Mouse (Mus musculus): Measurements from ENCODE around the gene Tns3. TPM values are rescaled to one million over a fixed set of nuclear protein-coding genes. Genes with fewer than 3 reads are reported as not detected.

Gene Tns3
- polyA plus RNA-seq, 1 experiment from 2014 or later, result 49.6 TPM

DNA sequence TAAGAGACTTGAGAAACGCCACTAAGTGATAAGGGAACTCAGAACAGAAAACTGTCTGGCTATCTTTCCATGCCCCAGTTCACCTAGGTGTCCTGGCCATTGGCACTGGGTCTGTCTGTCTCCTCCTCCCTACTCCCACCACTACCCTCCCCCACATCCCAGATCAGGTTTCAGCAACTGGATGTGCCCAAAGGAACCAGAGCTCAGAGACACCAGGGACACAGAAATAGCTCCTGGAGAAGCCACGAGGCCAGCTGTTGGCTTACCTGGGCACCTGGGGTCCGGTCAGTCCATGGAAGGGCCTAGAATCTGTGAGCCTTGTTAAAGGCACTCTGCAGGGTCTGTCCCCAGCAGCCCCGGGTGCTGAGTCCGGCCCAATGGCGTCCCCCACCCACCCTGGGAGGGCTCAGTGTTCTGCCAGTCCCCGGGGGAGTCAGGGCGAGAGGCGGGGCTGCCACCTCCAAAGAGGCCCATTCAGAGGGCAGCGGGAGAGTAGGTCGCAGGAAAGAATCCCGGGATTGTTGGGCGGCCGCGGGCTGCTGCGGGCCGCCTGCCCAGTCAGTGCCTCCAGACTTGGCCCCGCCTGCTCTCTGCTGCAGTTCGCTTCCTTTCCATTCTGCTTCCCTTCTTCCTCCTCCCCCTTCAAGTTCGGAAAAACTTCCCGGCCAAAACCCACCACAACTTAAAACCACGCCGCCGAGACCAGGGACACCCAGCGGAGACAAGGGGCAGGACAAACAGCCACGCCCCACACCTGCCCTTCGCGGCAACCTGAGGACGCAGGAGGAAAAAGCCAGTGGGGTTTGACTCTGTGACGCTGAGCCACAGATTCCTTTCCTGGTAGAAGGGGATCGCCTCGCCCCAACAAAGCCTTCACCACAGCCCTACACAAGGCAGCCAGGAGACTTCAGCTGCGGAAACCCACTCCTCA is 195.9 kb downstream of the Tns3 start:
- H3K36me3 ChIP-seq, result peaks cover 55% of the 10 kb centered on the region
- H3K27ac ChIP-seq, result peak overlapping the region; percentile 95
- H3K9ac ChIP-seq (replicated peaks), result peak overlapping the region; percentile 63
- peak overlapping the region; percentile 44 for H3K4me3 ChIP-seq (replicated peaks)
- peak overlapping the region; percentile 75 for H3K4me2 ChIP-seq
- H3K27me3 ChIP-seq, result no peaks in the 10 kb centered on the region
- ATAC-seq (ENCODE audit: insufficient number of reproducible peaks, insufficient read depth, low FRiP score, low TSS enrichment, low read depth), result peak; percentile 84
- peaks cover 48% of the 10 kb centered on the region for H3K4me1 ChIP-seq (replicated peaks)
- no peaks in the 10 kb centered on the region for H3K9me3 ChIP-seq
- WGBS, result 1% methylated on average over 33 of the region's 33 CpGs

DNA sequence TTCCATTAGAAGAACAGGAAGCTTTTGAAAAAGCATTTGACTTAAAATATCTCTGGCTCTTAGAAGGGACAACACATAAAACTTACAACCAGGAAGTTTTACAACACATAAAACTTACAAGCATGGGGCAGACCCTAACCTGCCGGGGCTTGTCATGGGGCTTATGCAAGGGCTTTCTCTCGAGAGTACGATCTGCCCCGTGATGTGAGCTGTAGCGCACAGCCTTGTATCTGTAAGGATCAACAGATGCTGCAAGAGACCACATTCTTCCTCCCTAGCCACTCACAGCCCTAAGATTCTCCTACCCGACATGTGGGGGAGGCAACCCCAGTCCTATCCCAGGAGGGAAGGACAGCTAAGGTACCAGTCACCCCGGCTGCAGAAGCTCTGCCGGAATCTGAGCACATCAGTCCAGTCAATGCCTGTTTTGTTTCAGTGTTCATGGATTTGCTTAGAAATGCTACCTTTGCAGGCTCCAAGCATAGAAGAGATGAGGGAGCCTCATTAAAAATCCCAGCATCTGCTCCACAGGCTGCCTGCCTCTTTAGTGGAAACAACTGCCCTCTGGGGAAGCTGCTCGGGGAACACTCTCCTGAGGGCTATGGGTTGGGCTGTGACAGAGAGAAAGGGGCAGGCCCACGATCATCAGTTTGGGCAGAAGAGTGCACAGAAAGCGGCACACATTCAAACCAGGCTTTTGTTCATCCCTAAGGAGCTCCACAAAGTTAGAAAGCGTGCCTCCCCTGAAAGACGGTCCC is 196.8 kb downstream of the Tns3 start:
- 0 out of 2 replicates have a peak, but pooled peaks have one; percentile 21 for ATAC-seq (ENCODE audit: insufficient number of reproducible peaks, insufficient read depth, low FRiP score, low TSS enrichment, low read depth)
- no peaks in the 10 kb centered on the region for H3K27me3 ChIP-seq
- H3K9me3 ChIP-seq, result no peaks in the 10 kb centered on the region
- WGBS, result 13% methylated on average over 13 of the region's 13 CpGs
- peak overlapping the region; percentile 63 for H3K9ac ChIP-seq (replicated peaks)
- H3K36me3 ChIP-seq, result peaks cover 57% of the 10 kb centered on the region
- peak overlapping the region; percentile 44 for H3K4me3 ChIP-seq (replicated peaks)
- peak overlapping the region; percentile 75 for H3K4me2 ChIP-seq
- H3K4me1 ChIP-seq (replicated peaks), result peaks cover 48% of the 10 kb centered on the region
- peak overlapping the region; percentile 95 for H3K27ac ChIP-seq

DNA sequence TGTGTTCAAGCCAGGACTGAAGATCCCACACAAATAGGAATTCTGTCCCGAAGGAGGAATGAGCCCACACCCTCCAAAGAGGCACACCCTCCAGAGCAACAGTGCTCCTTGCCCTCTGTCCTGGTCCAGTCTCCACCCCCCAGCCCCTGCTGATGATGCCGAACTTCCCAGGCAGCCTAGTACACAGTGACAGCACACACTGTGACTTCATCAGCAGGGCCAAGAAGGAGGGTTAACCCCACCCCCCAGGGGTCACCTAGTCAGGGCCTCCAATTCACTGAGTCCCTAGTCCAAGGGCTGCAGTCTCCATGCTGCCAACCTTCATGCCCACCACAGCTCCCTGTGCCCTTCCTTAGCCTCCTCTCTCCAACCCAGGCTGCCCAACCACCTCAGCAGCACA is 200.5 kb downstream of the Tns3 start:
- no peaks in the 10 kb centered on the region for H3K27me3 ChIP-seq
- H3K4me2 ChIP-seq, result no peak overlapping the region
- H3K9me3 ChIP-seq, result no peaks in the 10 kb centered on the region
- WGBS, result 85% methylated on average over 2 of the region's 2 CpGs
- ATAC-seq (ENCODE audit: insufficient number of reproducible peaks, insufficient read depth, low FRiP score, low TSS enrichment, low read depth), result no peak
- H3K4me1 ChIP-seq (replicated peaks), result peaks cover 30% of the 10 kb centered on the region
- H3K4me3 ChIP-seq (replicated peaks), result no peak overlapping the region
- H3K36me3 ChIP-seq, result peaks cover 66% of the 10 kb centered on the region
- H3K27ac ChIP-seq, result no peak overlapping the region
- H3K9ac ChIP-seq (replicated peaks), result no peak overlapping the region

GRCm38 (mm10) chr11:8462827-8463405 is 201.4 kb downstream of the Tns3 start:
- H3K36me3 ChIP-seq, result peaks cover 71% of the 10 kb centered on the region
- ATAC-seq (ENCODE audit: insufficient number of reproducible peaks, insufficient read depth, low FRiP score, low TSS enrichment, low read depth), result no peak
- no peak overlapping the region for H3K4me2 ChIP-seq
- no peak overlapping the region for H3K9ac ChIP-seq (replicated peaks)
- H3K4me1 ChIP-seq (replicated peaks), result peaks cover 29% of the 10 kb centered on the region
- WGBS, result 97% methylated on average over 3 of the region's 3 CpGs
- no peak overlapping the region for H3K27ac ChIP-seq
- no peaks in the 10 kb centered on the region for H3K27me3 ChIP-seq
- no peaks in the 10 kb centered on the region for H3K9me3 ChIP-seq
- no peak overlapping the region for H3K4me3 ChIP-seq (replicated peaks)

DNA sequence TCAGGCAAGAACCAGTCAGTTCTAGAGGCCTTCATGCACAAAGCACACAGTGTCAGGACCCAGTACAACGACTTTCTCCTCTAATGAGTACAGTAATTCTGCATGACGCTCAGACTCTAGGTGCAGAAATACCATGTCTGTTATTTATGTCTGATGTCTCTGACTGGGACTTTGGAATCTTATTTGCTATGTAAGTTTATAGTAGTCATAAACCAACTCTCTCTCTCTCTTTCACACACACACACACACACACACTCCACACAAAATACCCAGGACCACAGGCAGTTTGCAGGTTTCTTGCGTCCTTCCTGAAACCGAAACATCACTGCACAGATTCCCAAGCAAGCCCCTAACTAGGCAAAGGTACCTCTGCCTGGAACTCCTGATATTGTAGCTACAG is 203.5 kb downstream of the Tns3 start:
- Histone ChIP-seq H3K9me3 (no peaks in the 10 kb centered on the region), H3K4me2 (no peak overlapping the region), H3K4me1 (replicated peaks) (peaks cover 25% of the 10 kb centered on the region), H3K27ac (no peak overlapping the region), H3K9ac (replicated peaks) (no peak overlapping the region), H3K27me3 (no peaks in the 10 kb centered on the region), H3K4me3 (replicated peaks) (no peak overlapping the region), H3K36me3 (peaks cover 77% of the 10 kb centered on the region)
- WGBS, result 85% methylated on average over 4 of the region's 4 CpGs
- no peak for ATAC-seq (ENCODE audit: insufficient number of reproducible peaks, insufficient read depth, low FRiP score, low TSS enrichment, low read depth)

DNA sequence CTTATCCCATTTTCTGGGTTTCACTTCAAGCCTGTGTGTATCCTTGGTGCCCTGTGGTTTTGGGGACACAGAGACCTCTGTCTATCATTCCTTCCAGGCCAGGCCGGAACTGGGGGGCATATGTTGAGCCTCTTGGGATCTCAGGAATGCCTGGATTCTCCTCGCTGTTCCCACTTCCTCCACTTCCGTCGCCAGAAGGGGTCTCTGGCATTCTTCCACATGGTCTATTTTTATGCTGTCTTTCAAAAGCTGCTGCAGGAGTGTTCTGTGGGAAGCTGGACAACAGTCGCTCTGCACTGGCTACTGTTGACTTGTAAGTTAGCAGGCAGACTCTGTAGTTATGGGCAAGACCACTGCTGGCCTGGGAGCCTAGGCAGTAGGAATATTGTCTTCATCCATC is 206.4 kb downstream of the Tns3 start:
- no peak for ATAC-seq (ENCODE audit: insufficient number of reproducible peaks, insufficient read depth, low FRiP score, low TSS enrichment, low read depth)
- Histone ChIP-seq H3K9me3 (no peaks in the 10 kb centered on the region), H3K4me2 (no peak overlapping the region), H3K4me3 (replicated peaks) (no peak overlapping the region), H3K36me3 (peaks cover 72% of the 10 kb centered on the region), H3K27ac (peak overlapping the region; percentile 36; the same call in 1 of the 2 replicates), H3K9ac (replicated peaks) (0 out of 2 replicates have a peak overlapping the region, but pooled peaks have one; percentile 2), H3K27me3 (no peaks in the 10 kb centered on the region), H3K4me1 (replicated peaks) (peaks cover 27% of the 10 kb centered on the region)
- 56% methylated on average over 5 of the region's 5 CpGs for WGBS

DNA sequence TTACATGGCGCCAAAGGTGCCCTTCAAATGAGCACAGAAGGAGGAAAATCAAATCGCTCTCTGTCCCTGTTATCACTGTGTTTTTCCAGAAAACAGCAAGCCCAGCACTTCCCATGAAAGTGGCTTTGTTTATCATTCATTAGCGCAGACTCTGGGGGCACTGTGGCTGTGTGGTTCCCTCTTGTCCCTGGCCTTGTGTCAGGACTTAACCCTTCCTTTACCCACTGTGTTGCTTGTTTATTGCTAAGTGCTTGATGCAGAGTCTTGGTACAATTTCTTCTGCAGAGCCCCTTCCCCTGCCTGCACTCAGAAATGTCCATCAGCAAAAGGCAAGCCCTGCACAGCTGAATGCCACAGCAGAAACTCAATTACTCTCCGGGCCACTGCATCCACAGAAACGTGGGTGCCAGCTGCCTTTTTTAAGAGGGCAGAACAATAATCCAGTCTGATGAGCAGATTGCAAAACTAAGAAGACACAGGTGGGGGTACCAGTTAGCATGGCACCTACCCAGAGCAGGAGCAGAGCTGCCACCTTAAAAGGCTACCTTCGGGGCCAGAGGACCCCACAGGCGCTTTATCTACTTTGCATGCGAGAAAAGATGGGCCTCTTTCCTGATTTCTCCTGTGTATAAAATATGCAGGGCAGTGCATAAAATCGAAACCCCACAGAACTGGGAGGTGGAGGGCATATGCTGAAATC is 207.6 kb downstream of the Tns3 start:
- Histone ChIP-seq H3K9me3 (no peaks in the 10 kb centered on the region), H3K36me3 (peaks cover 72% of the 10 kb centered on the region), H3K4me1 (replicated peaks) (peaks cover 27% of the 10 kb centered on the region), H3K9ac (replicated peaks) (no peak overlapping the region), H3K27ac (no peak overlapping the region), H3K27me3 (no peaks in the 10 kb centered on the region), H3K4me3 (replicated peaks) (no peak overlapping the region), H3K4me2 (no peak overlapping the region)
- no peak for ATAC-seq (ENCODE audit: insufficient number of reproducible peaks, insufficient read depth, low FRiP score, low TSS enrichment, low read depth)
- 69% methylated on average over 9 of the region's 9 CpGs for WGBS

DNA sequence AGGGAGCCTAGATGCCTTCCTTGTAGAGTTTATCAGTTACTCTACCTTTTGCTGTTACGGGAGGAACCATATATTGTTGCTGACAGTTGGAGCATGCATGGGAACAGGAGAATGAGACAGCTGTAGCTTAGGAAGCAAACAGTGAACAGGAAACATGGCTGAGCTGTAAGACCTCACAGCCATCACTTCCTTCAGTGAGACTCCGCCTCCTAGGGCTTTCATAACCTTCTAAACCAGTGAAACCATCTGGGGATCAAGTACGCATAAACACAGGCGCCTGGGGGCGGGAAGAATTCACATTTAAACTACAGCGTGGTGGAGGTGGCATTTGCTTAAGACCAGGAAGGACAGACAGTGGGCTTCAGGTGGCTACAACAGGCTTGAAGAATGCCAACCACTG is 208.7 kb downstream of the Tns3 start:
- Histone ChIP-seq H3K4me2 (no peak overlapping the region), H3K36me3 (peaks cover 72% of the 10 kb centered on the region), H3K4me3 (replicated peaks) (no peak overlapping the region), H3K4me1 (replicated peaks) (peaks cover 27% of the 10 kb centered on the region), H3K9ac (replicated peaks) (no peak overlapping the region), H3K27me3 (no peaks in the 10 kb centered on the region), H3K27ac (no peak overlapping the region), H3K9me3 (no peaks in the 10 kb centered on the region)
- ATAC-seq (ENCODE audit: insufficient number of reproducible peaks, insufficient read depth, low FRiP score, low TSS enrichment, low read depth), result no peak
- 72% methylated on average over 6 of the region's 6 CpGs for WGBS

DNA sequence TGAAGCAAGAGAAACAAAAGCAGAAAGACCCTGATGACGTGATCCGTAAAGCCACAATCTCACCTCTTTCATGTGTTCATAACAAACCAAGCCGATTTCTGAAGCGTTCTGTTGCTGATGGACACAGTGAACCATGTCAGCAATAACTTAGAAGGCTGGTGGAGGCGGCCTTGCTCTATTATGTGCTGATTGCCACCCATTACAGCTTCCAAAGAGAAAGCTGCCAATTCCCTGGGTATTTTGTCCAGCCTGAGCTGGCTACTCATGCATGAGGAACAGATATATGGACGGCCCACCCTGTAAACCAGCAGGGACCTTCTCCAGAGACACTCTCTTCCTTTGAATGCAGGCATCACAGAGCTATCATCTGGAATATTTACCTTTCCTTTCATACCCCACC is 211.1 kb downstream of the Tns3 start:
- Histone ChIP-seq H3K4me1 (replicated peaks) (peaks cover 21% of the 10 kb centered on the region), H3K4me3 (replicated peaks) (no peak overlapping the region), H3K36me3 (peaks cover 76% of the 10 kb centered on the region), H3K4me2 (no peak overlapping the region), H3K9ac (replicated peaks) (no peak overlapping the region), H3K27me3 (no peaks in the 10 kb centered on the region), H3K9me3 (no peaks in the 10 kb centered on the region), H3K27ac (no peak overlapping the region)
- no peak for ATAC-seq (ENCODE audit: insufficient number of reproducible peaks, insufficient read depth, low FRiP score, low TSS enrichment, low read depth)
- 90% methylated on average over 6 of the region's 6 CpGs for WGBS

- Histone ChIP-seq H3K9ac (replicated peaks) (no peak overlapping the region), H3K4me1 (replicated peaks) (peaks cover 8% of the 10 kb centered on the region), H3K27me3 (no peaks in the 10 kb centered on the region), H3K36me3 (peaks cover 77% of the 10 kb centered on the region), H3K27ac (no peak overlapping the region), H3K9me3 (no peaks in the 10 kb centered on the region), H3K4me3 (replicated peaks) (no peak overlapping the region), H3K4me2 (no peak overlapping the region)
- no peak for ATAC-seq (ENCODE audit: insufficient number of reproducible peaks, insufficient read depth, low FRiP score, low TSS enrichment, low read depth)
- 92% methylated on average over 6 of the region's 6 CpGs for WGBS
Observed at GRCm38 (mm10) chr11:8451597-8452201, 212.6 kb downstream of the Tns3 start.

All from limb, embryonic 12.5 days (tissue).